Mouse (Mus musculus) CH12.LX (cell line): ENCODE results near the gene Gm13278.
"Not testable (repeated sequence)": the region's sequence is repeated elsewhere in the genome, so short reads cannot be mapped to it uniquely, and the experiment has no call there.

Experiments
- CHD1 ChIP-seq: IDR thresholded peaks from 2 replicates; pipeline ENCODE4 v1.6.1; 2012; ENCODE audit warnings: low read depth, low read length, improper control_type of control experiment, inconsistent platforms
- CTCF ChIP-seq, 2 experiments: IDR thresholded peaks in 1 of 2; conservative IDR thresholded peaks in 1 of 2; 2 replicates each; pipeline ENCODE4 v1.5.1; 2011 to 2012; ENCODE audit warnings: low read depth in 2 of 2, low read length in 2 of 2, improper control_type of control experiment in 1 of 2, inconsistent platforms in 1 of 2, mild to moderate bottlenecking in 1 of 2, moderate library complexity in 1 of 2
- EP300 ChIP-seq: IDR thresholded peaks from 2 replicates; pipeline ENCODE4 v1.6.1; 2011; ENCODE audit warnings: low read length, improper control_type of control experiment
- GABPA ChIP-seq: IDR thresholded peaks from 2 replicates; pipeline ENCODE4 v1.6.1; 2012; ENCODE audit warnings: low read depth, low read length, improper control_type of control experiment, inconsistent platforms; ENCODE audit not compliant: insufficient replicate concordance
- KAT2A ChIP-seq: IDR thresholded peaks from 2 replicates; pipeline ENCODE4 v1.6.1; 2012; ENCODE audit warnings: low read length, improper control_type of control experiment, inconsistent platforms; ENCODE audit not compliant: insufficient replicate concordance
- MAX ChIP-seq: IDR thresholded peaks from 2 replicates; pipeline ENCODE4 v1.6.1; 2011; ENCODE audit warnings: low read length, improper control_type of control experiment
- POLR2AphosphoS2 ChIP-seq: IDR thresholded peaks from 2 replicates; pipeline ENCODE4 v1.6.1; 2011; ENCODE audit warnings: low read depth, low read length, improper control_type of control experiment
- RCOR1 ChIP-seq: conservative IDR thresholded peaks from 2 replicates; pipeline ENCODE4 v1.6.1; 2012; ENCODE audit warnings: low read depth, mild to moderate bottlenecking, inconsistent platforms, low read length, improper control_type of control experiment
- TBP ChIP-seq: conservative IDR thresholded peaks from 2 replicates; pipeline ENCODE4 v1.6.1; 2011; ENCODE audit warnings: low read depth, low read length, improper control_type of control experiment
- ZC3H11A ChIP-seq: IDR thresholded peaks from 2 replicates; pipeline ENCODE4 v1.6.1; 2012; ENCODE audit warnings: low read depth, mild to moderate bottlenecking, inconsistent platforms, low read length, improper control_type of control experiment
- ZMIZ1 ChIP-seq: IDR thresholded peaks from 2 replicates; pipeline ENCODE4 v1.6.1; 2012; ENCODE audit warnings: low read depth, mild to moderate bottlenecking, inconsistent platforms, low read length, improper control_type of control experiment

DNA sequence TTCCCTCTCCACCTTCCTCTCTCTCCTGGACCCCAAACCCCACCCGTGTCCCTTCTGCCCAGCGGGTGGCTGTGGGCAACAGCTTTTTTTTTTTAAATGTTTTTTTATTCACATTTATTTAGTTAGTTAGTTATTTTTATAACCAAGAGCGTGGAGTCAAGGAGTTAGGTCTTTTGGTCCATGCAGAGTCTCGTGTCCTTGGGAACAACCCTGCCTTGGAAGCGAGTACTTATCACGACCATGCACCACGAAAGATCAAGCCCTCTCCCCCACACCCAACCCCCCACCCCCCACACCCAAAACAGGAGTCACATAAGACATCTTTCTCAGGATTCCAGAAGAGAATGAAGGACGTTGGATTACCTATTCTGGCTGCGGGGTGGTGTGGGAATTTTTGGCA, 29.0 kb upstream of the Gm13278 start:
- not testable (repeated sequence) for TF ChIP-seq ZMIZ1; GABPA; CTCF (conservative IDR thresholded peaks at IDR 0.05 in 1 of 2, IDR thresholded peaks at IDR 0.05 in 1 of 2; ENCODE audit: low read depth in 2 of 2, low read length in 2 of 2); POLR2AphosphoS2; RCOR1; MAX; ZC3H11A; KAT2A; CHD1; TBP; EP300
